Mouse (Mus musculus): ENCODE results near the gene Nfatc3. TPM values are rescaled to one million over a fixed set of nuclear protein-coding genes. Genes with fewer than 3 reads are reported as not detected.

Gene Nfatc3
- total RNA-seq, 2 experiments from 2014 or later, result 18.4 to 22.0 TPM

- intact Hi-C loops (cut with DNase I; ENCODE audit: low total_unique reads), result no loop called here
- DNase-seq, result peak; percentile 35
Measured at GRCm38 (mm10) chr8:106054190-106054811, 4.3 kb upstream of the Nfatc3 start.

- no peak for DNase-seq
- intact Hi-C loops (cut with DNase I; ENCODE audit: low total_unique reads), result no loop called here
Measured at GRCm38 (mm10) chr8:106055038-106055437, 3.6 kb upstream of the Nfatc3 start.

- no peak for DNase-seq
- intact Hi-C loops (cut with DNase I; ENCODE audit: low total_unique reads), result no loop called here
Measured at GRCm38 (mm10) chr8:106056455-106056982, 2.1 kb upstream of the Nfatc3 start.

GRCm38 (mm10) chr8:106059613-106060371 is 1.2 kb downstream of the Nfatc3 start:
- intact Hi-C loops (cut with DNase I; ENCODE audit: low total_unique reads), result no loop called here
- DNase-seq, result peak; percentile 67

GRCm38 (mm10) chr8:106060521-106060920 is 1.9 kb downstream of the Nfatc3 start:
- intact Hi-C loops (cut with DNase I; ENCODE audit: low total_unique reads), result no loop called here
- DNase-seq, result no peak

- no peak for DNase-seq
- intact Hi-C loops (cut with DNase I; ENCODE audit: low total_unique reads), result no loop called here
Measured at GRCm38 (mm10) chr8:106061686-106062085, 3.0 kb downstream of the Nfatc3 start.

- intact Hi-C loops (cut with DNase I; ENCODE audit: low total_unique reads), result no loop called here
- no peak for DNase-seq
Measured at GRCm38 (mm10) chr8:106063046-106063445, 4.4 kb downstream of the Nfatc3 start.

GRCm38 (mm10) chr8:106066721-106067120 is 8.1 kb downstream of the Nfatc3 start:
- no peak for DNase-seq
- intact Hi-C loops (cut with DNase I; ENCODE audit: low total_unique reads), result no loop called here

GRCm38 (mm10) chr8:106069565-106069964 is 10.9 kb downstream of the Nfatc3 start:
- intact Hi-C loops (cut with DNase I; ENCODE audit: low total_unique reads), result no loop called here
- DNase-seq, result no peak

GRCm38 (mm10) chr8:106072113-106072512 is 13.5 kb downstream of the Nfatc3 start:
- DNase-seq, result no peak
- intact Hi-C loops (cut with DNase I; ENCODE audit: low total_unique reads), result no loop called here

- DNase-seq, result no peak
- intact Hi-C loops (cut with DNase I; ENCODE audit: low total_unique reads), result no loop called here
Measured at GRCm38 (mm10) chr8:106074236-106074635, 15.6 kb downstream of the Nfatc3 start.

GRCm38 (mm10) chr8:106074659-106075058 is 16.0 kb downstream of the Nfatc3 start:
- intact Hi-C loops (cut with DNase I; ENCODE audit: low total_unique reads), result no loop called here
- no peak for DNase-seq

GRCm38 (mm10) chr8:106075161-106075862 is 16.7 kb downstream of the Nfatc3 start:
- intact Hi-C loops (cut with DNase I; ENCODE audit: low total_unique reads), result no loop called here
- DNase-seq, result no peak

GRCm38 (mm10) chr8:106075863-106076174 is 17.2 kb downstream of the Nfatc3 start:
- intact Hi-C loops (cut with DNase I; ENCODE audit: low total_unique reads), result no loop called here

GRCm38 (mm10) chr8:106076612-106077011 is 18.0 kb downstream of the Nfatc3 start:
- DNase-seq, result no peak
- intact Hi-C loops (cut with DNase I; ENCODE audit: low total_unique reads), result no loop called here

More at GRCm38 (mm10) chr8:106075863-106076174, 17.2 kb downstream of the Nfatc3 start:
- DNase-seq, result no peak

- intact Hi-C loops (cut with DNase I; ENCODE audit: low total_unique reads), result no loop called here
- DNase-seq, result no peak
Measured at GRCm38 (mm10) chr8:106077452-106078067, 18.9 kb downstream of the Nfatc3 start.

- DNase-seq, result no peak
- intact Hi-C loops (cut with DNase I; ENCODE audit: low total_unique reads), result no loop called here
Measured at GRCm38 (mm10) chr8:106102321-106102720, 43.7 kb downstream of the Nfatc3 start.

GRCm38 (mm10) chr8:106103888-106104287 is 45.2 kb downstream of the Nfatc3 start:
- intact Hi-C loops (cut with DNase I; ENCODE audit: low total_unique reads), result no loop called here
- DNase-seq, result no peak

GRCm38 (mm10) chr8:106106193-106106592 is 47.6 kb downstream of the Nfatc3 start:
- DNase-seq, result no peak
- intact Hi-C loops (cut with DNase I; ENCODE audit: low total_unique reads), result no loop called here

GRCm38 (mm10) chr8:106108080-106108479 is 49.4 kb downstream of the Nfatc3 start:
- intact Hi-C loops (cut with DNase I; ENCODE audit: low total_unique reads), result no loop called here
- peak; percentile 34 for DNase-seq
